Mouse (Mus musculus) ES-Bruce4 (cell line): ENCODE data around the gene Dusp23.

ENCODE experiments used
- CTCF ChIP-seq: IDR thresholded peaks from one replicate; pipeline ENCODE4 v1.8.1; 2011; ENCODE audit warnings: low read depth, low read length
- POLR2A ChIP-seq: IDR thresholded peaks from one replicate; pipeline ENCODE4 v1.8.1; 2011; ENCODE audit warnings: low read length; ENCODE audit not compliant: insufficient read depth

DNA sequence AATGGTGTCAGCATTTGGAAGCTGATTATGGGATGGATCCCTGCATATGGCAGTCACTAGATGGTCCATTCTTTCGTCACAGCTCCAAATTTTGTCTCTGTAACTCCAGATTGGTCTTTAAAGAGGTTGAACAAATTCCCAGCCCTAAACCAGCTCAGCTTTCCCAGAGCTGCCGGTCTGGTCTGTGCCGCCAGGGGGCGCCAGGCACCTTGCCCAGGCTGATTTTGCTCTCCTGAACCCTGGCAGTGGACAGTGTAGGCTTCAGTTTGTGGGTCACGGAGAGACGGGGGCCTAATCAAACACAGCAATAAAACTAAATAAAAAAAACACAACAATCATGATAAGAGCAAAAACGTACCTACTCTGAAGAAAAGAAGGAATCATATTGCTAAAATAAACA, 13.5 kb downstream of the Dusp23 start:
- TF ChIP-seq POLR2A (no peak), CTCF (peak; percentile 97)
